Mouse (Mus musculus): ENCODE results near the gene Sec24d. TPM values are rescaled to one million over a fixed set of nuclear protein-coding genes. Genes with fewer than 3 reads are reported as not detected.

Sec24d gene
- total RNA-seq, 1 experiment = 20.0 TPM

DNA sequence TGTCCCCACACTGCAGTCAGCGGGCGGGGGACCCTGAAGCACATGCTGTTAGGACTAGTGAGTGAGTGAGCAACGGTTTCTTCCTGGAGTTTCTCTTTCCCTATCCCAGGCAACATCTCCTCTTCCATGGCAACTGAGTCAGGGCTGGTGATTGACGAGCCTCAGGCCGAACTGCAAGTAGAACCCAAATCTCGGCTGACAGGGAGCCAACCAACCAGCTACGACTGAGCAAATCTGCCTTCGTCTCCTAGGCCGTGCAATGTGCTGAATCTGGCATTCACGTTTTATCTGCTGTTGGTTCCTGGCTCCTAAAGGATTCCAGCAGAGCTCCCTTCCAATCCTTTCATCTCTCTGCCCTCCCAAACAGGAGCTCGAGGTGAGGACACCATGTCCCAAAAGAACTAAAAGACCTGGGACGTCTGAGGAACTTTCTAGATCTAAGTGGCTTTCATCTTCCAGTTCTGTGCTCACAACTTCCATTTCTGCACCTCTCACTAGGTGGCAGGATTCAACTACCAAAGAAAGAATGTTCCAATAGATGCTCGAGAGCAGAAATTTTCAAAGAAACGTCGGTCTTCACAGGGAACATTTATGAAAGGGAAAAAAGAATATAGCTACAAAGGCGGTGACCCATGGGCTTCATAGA, 32.9 kb upstream of the Sec24d start:
- DNase-seq (ENCODE audit: low read depth, low spot score) = no peak
- Histone ChIP-seq H3K4me3 (ENCODE audit: insufficient read depth in 1 of 2, low read depth in 1 of 2, low read length in 2 of 2, poor library complexity in 1 of 2, severe bottlenecking in 1 of 2) (no peak overlapping the region), H3K27ac (ENCODE audit: insufficient read depth, low read depth, low read length, poor library complexity, severe bottlenecking) (no peak overlapping the region), H3K9me3 (ENCODE audit: control insufficient read depth, insufficient read depth, low read depth, low read length) (no peaks in the 10 kb centered on the region), H3K4me1 (ENCODE audit: control insufficient read depth in 2 of 2, insufficient read depth in 2 of 2, low read length in 2 of 2, poor library complexity in 1 of 2) (no peaks in the 10 kb centered on the region), H3K9ac (ENCODE audit: insufficient read depth, low read depth, low read length, poor library complexity, severe bottlenecking) (no peak overlapping the region), H3K36me3 (ENCODE audit: control insufficient read depth, insufficient read depth, low read length, poor library complexity, severe bottlenecking) (no peaks in the 10 kb centered on the region)
- in situ Hi-C loops (cut with MboI; ENCODE audit: low sequenced_read_pairs in 2 of 2, unreplicated experiment in 2 of 2) = no loop called here
- TF ChIP-seq CHD2 (IDR thresholded peaks at IDR 0.05; ENCODE audit: low read depth, low read length) = no peak
- TF ChIP-seq ZNF384 (IDR thresholded peaks at IDR 0.05; ENCODE audit: low read depth, low read length) = no peak
- no peak for TF ChIP-seq MAFK (IDR thresholded peaks at IDR 0.05; ENCODE audit: insufficient read depth, low read depth, low read length)
- no peak for TF ChIP-seq HCFC1 (IDR thresholded peaks at IDR 0.05; ENCODE audit: borderline replicate concordance, insufficient read depth, low read length)
- no peak for TF ChIP-seq ZC3H11A (IDR thresholded peaks at IDR 0.05; ENCODE audit: borderline replicate concordance, low read depth, low read length)

DNA sequence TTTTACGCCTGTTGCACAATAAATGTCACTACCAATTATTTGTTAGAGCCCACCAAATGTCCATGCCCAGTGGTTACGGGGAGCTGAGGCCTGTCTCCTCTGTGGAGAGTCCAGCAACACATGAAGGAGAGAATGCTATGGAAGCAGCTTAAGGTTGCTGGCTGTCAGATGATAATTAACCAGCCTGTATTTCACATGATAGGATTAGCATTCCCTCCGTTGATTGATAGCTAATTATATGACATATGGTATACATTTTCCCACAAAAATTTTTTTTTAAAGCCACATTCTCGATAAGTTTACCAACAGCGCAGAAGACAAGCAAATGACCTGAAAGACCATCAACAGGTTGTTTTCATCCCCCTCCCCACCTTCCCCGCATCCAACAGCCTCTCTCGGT, 31.8 kb upstream of the Sec24d start:
- Histone ChIP-seq H3K4me1 (ENCODE audit: control insufficient read depth in 2 of 2, insufficient read depth in 2 of 2, low read length in 2 of 2, poor library complexity in 1 of 2) (no peaks in the 10 kb centered on the region), H3K4me3 (ENCODE audit: insufficient read depth in 1 of 2, low read depth in 1 of 2, low read length in 2 of 2, poor library complexity in 1 of 2, severe bottlenecking in 1 of 2) (peak overlapping the region; percentile 46 to 64), H3K9me3 (ENCODE audit: control insufficient read depth, insufficient read depth, low read depth, low read length) (no peaks in the 10 kb centered on the region), H3K9ac (ENCODE audit: insufficient read depth, low read depth, low read length, poor library complexity, severe bottlenecking) (no peak overlapping the region), H3K27ac (ENCODE audit: insufficient read depth, low read depth, low read length, poor library complexity, severe bottlenecking) (no peak overlapping the region), H3K36me3 (ENCODE audit: control insufficient read depth, insufficient read depth, low read length, poor library complexity, severe bottlenecking) (no peaks in the 10 kb centered on the region)
- in situ Hi-C loops (cut with MboI; ENCODE audit: low sequenced_read_pairs in 2 of 2, unreplicated experiment in 2 of 2) = no loop called here
- no peak for TF ChIP-seq ZNF384 (IDR thresholded peaks at IDR 0.05; ENCODE audit: low read depth, low read length)
- no peak for TF ChIP-seq ZC3H11A (IDR thresholded peaks at IDR 0.05; ENCODE audit: borderline replicate concordance, low read depth, low read length)
- no peak for TF ChIP-seq MAFK (IDR thresholded peaks at IDR 0.05; ENCODE audit: insufficient read depth, low read depth, low read length)
- TF ChIP-seq CHD2 (IDR thresholded peaks at IDR 0.05; ENCODE audit: low read depth, low read length) = no peak
- TF ChIP-seq HCFC1 (IDR thresholded peaks at IDR 0.05; ENCODE audit: borderline replicate concordance, insufficient read depth, low read length) = no peak
- no peak for DNase-seq (ENCODE audit: low read depth, low spot score)

DNA sequence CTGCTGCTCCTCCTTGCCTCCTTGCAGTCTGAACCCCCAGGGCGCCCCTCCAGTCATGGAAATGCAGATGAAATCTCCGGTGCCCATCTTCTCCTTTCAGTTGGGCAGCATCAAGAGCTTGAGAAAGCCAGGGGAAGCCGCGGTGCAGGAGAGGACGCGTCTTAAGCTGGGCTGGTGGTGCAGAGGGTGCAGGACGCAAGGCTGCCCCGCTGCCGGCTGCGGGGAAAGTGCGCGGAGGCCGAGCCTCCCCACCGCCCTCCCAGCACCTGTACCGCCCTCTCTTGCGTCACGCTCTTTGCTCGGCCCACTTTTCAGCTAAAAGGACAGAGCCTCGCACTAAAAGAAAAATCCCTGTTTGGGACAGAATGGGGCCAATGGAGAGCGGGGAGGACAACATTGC, 31.3 kb upstream of the Sec24d start, which contains the start of gene Synpo2:
Gene Synpo2 (minus strand): TSS at position 229 of the 400 bp plus-strand sequence.
- H3K4me3 ChIP-seq (ENCODE audit: insufficient read depth in 1 of 2, low read depth in 1 of 2, low read length in 2 of 2, poor library complexity in 1 of 2, severe bottlenecking in 1 of 2) = peak within 1 kb of the TSS; percentile 46 to 64
- H3K27ac ChIP-seq (ENCODE audit: insufficient read depth, low read depth, low read length, poor library complexity, severe bottlenecking) = no peak within 1 kb of the TSS
- no peaks in the 10 kb centered on the region for H3K36me3 ChIP-seq (ENCODE audit: control insufficient read depth, insufficient read depth, low read length, poor library complexity, severe bottlenecking)
- H3K4me1 ChIP-seq (ENCODE audit: control insufficient read depth in 2 of 2, insufficient read depth in 2 of 2, low read length in 2 of 2, poor library complexity in 1 of 2) = no peaks in the 10 kb centered on the region
- H3K9ac ChIP-seq (ENCODE audit: insufficient read depth, low read depth, low read length, poor library complexity, severe bottlenecking) = no peak within 1 kb of the TSS
- H3K9me3 ChIP-seq (ENCODE audit: control insufficient read depth, insufficient read depth, low read depth, low read length) = no peaks in the 10 kb centered on the region
- in situ Hi-C loops (cut with MboI; ENCODE audit: low sequenced_read_pairs in 2 of 2, unreplicated experiment in 2 of 2) = no loop called here
- DNase-seq (ENCODE audit: low read depth, low spot score) = peak; percentile 43
- TF ChIP-seq HCFC1 (IDR thresholded peaks at IDR 0.05; ENCODE audit: borderline replicate concordance, insufficient read depth, low read length) = no peak
- TF ChIP-seq ZNF384 (IDR thresholded peaks at IDR 0.05; ENCODE audit: low read depth, low read length) = no peak
- TF ChIP-seq MAFK (IDR thresholded peaks at IDR 0.05; ENCODE audit: insufficient read depth, low read depth, low read length) = no peak
- no peak for TF ChIP-seq ZC3H11A (IDR thresholded peaks at IDR 0.05; ENCODE audit: borderline replicate concordance, low read depth, low read length)
- TF ChIP-seq CHD2 (IDR thresholded peaks at IDR 0.05; ENCODE audit: low read depth, low read length) = no peak

DNA sequence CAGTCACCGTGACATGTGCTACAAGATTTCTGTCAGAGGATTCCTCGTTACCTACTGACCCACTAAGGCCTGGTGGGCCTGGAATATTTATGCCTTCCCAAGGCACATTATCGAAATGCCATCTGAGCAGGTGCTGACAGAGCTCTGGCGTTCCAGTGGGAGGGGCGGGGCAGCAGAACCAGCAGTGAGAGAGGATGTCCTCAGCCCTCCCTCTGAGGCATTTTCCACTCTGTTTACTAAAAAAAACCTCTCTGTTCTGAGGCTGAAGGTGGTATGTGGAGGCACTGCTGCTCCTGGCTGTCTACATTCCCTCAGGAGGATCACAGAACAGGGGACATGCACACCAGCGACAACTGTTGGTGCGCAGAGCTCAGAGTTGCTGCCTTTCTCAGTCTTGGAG, 30.2 kb upstream of the Sec24d start:
- TF ChIP-seq HCFC1 (IDR thresholded peaks at IDR 0.05; ENCODE audit: borderline replicate concordance, insufficient read depth, low read length) (no peak), CHD2 (IDR thresholded peaks at IDR 0.05; ENCODE audit: low read depth, low read length) (no peak), MAFK (IDR thresholded peaks at IDR 0.05; ENCODE audit: insufficient read depth, low read depth, low read length) (no peak), ZC3H11A (IDR thresholded peaks at IDR 0.05; ENCODE audit: borderline replicate concordance, low read depth, low read length) (no peak), ZNF384 (IDR thresholded peaks at IDR 0.05; ENCODE audit: low read depth, low read length) (no peak)
- no peak overlapping the region for H3K27ac ChIP-seq (ENCODE audit: insufficient read depth, low read depth, low read length, poor library complexity, severe bottlenecking)
- in situ Hi-C loops (cut with MboI; ENCODE audit: low sequenced_read_pairs in 2 of 2, unreplicated experiment in 2 of 2) = no loop called here
- H3K9me3 ChIP-seq (ENCODE audit: control insufficient read depth, insufficient read depth, low read depth, low read length) = no peaks in the 10 kb centered on the region
- no peak overlapping the region for H3K9ac ChIP-seq (ENCODE audit: insufficient read depth, low read depth, low read length, poor library complexity, severe bottlenecking)
- no peaks in the 10 kb centered on the region for H3K4me1 ChIP-seq (ENCODE audit: control insufficient read depth in 2 of 2, insufficient read depth in 2 of 2, low read length in 2 of 2, poor library complexity in 1 of 2)
- H3K4me3 ChIP-seq (ENCODE audit: insufficient read depth in 1 of 2, low read depth in 1 of 2, low read length in 2 of 2, poor library complexity in 1 of 2, severe bottlenecking in 1 of 2) = no peak overlapping the region
- no peak for DNase-seq (ENCODE audit: low read depth, low spot score)
- H3K36me3 ChIP-seq (ENCODE audit: control insufficient read depth, insufficient read depth, low read length, poor library complexity, severe bottlenecking) = no peaks in the 10 kb centered on the region

All from ES-E14 (cell line).